Mouse (Mus musculus) hematopoietic multipotent progenitor cell, adult 10-12 weeks (in vitro differentiated cells): Measurements from ENCODE around the gene Gm5114. TPM values are rescaled to one million over a fixed set of nuclear protein-coding genes. Genes with fewer than 3 reads are reported as not detected.

ENCODE experiments used
- polyA plus RNA-seq: library from polyadenylated mRNA; stranded (reverse); fragments of >175 nt; gene quantifications from 2 replicates; pipeline ENCODE4 v1.2.3, GENCODE M21; 2012; ENCODE audit warnings: low replicate concordance

The Gm5114 gene
- polyA plus RNA-seq: not detected in 2 replicates

DNA sequence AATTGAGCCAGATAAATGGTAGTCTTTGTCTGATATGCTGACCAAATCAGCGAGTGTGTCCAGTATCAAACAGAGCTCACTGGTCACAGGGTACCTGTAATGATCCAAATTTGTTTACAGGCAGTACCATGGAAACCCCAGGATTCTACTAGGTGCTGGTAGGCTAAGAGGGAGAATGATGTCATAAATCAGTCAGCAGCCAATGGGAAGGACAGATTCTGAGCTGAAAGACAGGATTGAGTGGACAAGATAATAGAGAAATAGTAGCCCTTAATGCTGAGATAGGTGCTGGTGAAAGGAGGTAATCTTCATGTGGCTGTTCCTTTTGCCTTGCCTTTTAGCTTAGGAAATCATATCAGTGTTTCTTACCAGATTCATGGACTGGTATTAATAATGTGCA, at the start of gene Gm5114:
Gene Gm5114 (minus strand): TSS at position 101 of the 400 bp plus-strand sequence.

Other genes with a start within 250 kb of the Gm5114 start
- gene Zfp619, start 104.6 kb upstream of the Gm5114 start, polyA plus RNA-seq: 0.16 and 0.29 TPM in 2 replicates